Mouse (Mus musculus) thymus, adult 2 months (tissue): ENCODE measurements around the gene Pdia4.

Source experiments
- CTCF ChIP-seq: fragments of 200-500 bp; IDR thresholded peaks from 2 replicates; pipeline ENCODE4 v1.5.1; 2012; ENCODE audit warnings: mild to moderate bottlenecking, control low read depth, low read length, moderate library complexity, borderline replicate concordance; ENCODE audit not compliant: control insufficient read depth, poor library complexity, insufficient read depth; ENCODE audit errors: extremely low read depth
- POLR2A ChIP-seq: fragments of 200-500 bp; IDR thresholded peaks from 2 replicates; pipeline ENCODE4 v1.6.1; 2012; ENCODE audit warnings: mild to moderate bottlenecking, low read length, control low read depth, moderate library complexity; ENCODE audit not compliant: control insufficient read depth, poor library complexity, insufficient read depth; ENCODE audit errors: extremely low read depth

DNA sequence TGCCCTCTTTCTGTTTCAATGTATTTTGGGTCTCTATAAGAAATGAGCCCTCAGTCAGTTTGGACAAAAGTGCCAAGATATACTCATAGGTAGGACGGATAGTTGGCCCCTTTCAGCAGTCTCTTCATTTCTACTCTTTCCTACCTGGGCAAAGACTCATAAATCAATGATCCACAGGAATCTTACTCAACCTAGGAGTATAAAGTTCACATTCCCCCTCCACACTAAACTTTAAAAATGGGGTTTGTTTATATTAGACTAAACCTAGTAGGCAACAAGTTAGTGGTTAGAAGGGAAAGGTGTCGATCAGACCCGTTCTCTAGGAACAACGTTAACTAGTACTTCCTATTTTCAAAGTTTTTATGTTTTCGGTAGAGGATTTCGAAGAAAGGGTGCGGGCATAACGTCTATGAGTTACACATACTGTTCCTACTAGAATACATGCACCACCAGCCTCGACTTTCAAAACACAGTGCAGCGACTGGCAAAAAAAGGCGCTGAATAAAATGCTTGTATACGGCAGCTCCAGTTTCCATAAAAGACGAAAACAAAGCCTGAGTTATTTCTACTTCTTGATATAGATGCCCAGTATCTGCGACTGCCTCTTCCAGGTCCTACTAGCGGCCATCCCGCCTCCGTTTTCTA, 837 bp downstream of the Pdia4 start:
- TF ChIP-seq CTCF (no peak), POLR2A (no peak)
